Mouse (Mus musculus) ES-CJ7 (cell line): ENCODE measurements around the gene Rab38.

Experiments
- DNase-seq: peaks from one replicate; pipeline ENCODE4 v3.0.0; 2011; ENCODE audit warnings: low read depth, low spot score

The Rab38 gene

DNA sequence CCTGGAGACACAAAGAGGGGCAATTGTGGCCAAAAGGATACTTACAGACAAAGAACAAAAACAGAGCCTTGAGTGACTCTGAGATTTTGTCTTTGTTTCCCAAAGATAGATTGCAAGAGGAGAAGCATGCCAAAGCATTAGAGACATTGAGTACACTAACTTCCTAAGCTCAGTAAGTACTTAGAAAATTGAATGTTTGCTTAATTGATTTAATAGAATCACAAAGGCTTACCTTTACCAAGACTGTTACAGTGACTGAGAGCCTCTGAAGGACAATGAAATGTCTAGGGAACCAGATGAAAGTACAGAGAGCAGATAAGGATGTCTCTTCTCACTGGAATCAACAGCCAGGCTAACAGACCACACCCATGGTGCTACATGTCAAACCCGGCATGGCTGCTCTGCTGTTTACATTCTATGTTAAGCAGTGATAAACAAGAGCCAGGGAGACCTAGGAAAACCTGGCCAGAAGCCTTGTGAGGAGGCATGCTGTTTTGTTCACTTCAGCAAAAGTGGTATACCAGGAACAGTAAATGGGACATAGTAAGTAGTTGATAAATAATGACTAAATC lies 97.1 kb downstream of the Rab38 start:
- peak; percentile 27 for DNase-seq

DNA sequence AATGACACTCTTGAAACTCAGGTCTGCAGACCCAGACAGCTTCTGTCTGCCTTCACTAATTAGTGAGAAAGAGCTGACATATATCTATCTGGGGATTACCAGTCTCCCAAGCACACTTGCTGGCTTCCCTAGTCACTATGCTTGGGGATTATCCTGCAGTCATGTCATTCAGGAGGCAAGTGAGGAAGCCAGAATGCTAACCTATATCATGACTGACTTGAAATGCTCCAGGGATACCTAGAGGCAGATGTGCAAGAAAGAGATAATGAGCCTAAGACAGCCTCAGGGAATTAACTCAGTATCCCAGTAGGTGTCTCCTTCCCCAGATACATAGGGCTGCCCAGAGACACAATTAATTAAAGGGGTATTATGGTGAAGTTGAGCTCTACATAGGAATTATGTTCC lies 106.1 kb downstream of the Rab38 start:
- DNase-seq, result no peak

DNA sequence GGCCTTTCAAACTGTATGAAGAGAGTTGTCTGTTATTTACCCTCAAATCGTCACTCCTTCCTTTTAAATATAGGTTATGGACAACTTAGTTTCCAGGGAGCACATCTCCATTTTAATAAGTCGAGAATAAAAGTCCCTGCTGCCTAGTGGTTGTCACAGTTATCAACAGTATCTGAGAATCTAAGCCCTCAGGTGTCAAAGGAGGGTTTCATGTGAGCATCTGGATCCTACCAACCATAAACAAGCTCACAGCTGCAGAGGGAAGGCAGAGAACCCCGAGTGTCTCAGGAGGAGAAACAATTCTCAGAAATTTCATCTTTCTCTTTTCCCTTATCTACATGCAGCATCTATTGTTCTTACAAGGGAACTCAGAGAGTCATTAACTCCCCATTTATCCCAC lies 106.7 kb downstream of the Rab38 start:
- DNase-seq, result no peak
